Mouse (Mus musculus) gastrocnemius, postnatal 4 days (tissue): Measurements from ENCODE around the gene Itga9. TPM values are rescaled to one million over a fixed set of nuclear protein-coding genes. Genes with fewer than 3 reads are reported as not detected.

Experiments
- DNase-seq, 2 experiments: peaks; one replicate each; pipeline ENCODE4 v3.0.0; 2021 to 2022; ENCODE audit warnings: low spot score in 2 of 2, mixed read lengths in 2 of 2
- total RNA-seq, 2 experiments: library from RNA; stranded (reverse); gene quantifications; 2 replicates each; pipeline ENCODE4 v1.2.3; 2021

Itga9 gene
- total RNA-seq, 2 experiments from 2014 or later: 30.6 to 38.2 TPM

DNA sequence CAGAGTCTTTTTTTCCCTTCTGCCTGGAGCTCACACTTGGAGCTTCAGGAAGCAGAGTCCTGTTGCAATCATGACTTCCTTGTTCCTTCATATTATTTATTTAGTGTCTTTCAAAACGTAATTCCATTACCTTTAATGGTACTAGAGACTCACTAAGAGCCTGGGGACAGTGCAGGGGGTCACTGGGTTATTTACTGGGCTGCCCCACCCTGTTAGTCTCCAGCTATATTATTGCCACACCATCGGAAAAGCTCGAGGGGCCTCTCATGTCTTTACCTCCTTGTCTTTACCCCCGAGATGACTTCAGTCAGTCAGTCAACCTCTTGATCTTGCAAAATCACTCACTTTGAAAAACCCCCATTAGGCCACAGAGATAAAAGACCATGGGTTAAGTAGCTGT lies 44.5 kb downstream of the Itga9 start:
- DNase-seq: no peak

DNA sequence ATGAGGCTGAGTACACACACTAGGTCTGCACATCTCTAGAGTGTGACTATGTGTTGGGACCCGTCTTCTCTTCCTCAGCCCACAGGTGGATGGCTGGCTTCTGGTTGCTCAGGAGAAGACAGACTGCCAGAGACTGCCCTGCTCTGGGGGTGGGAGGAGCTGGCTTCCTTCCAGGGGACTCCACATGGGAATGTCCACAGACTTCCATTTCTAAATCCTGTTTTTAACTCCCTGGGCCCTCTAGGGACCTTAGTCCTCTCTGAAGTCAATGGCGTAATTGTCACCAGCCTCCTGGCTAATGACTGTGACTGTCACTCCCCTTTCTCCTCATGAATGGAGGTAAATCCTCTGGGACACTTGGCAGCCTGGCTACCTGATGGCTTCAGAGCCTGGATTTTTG lies 45.4 kb downstream of the Itga9 start:
- DNase-seq: no peak

- no peak for DNase-seq
Measured at GRCm38 (mm10) chr9:118653436-118653835, 46.9 kb downstream of the Itga9 start.

- no peak for DNase-seq
Measured at GRCm38 (mm10) chr9:118654969-118655368, 48.5 kb downstream of the Itga9 start.

- no peak for DNase-seq
Measured at GRCm38 (mm10) chr9:118655726-118656125, 49.2 kb downstream of the Itga9 start.

DNA sequence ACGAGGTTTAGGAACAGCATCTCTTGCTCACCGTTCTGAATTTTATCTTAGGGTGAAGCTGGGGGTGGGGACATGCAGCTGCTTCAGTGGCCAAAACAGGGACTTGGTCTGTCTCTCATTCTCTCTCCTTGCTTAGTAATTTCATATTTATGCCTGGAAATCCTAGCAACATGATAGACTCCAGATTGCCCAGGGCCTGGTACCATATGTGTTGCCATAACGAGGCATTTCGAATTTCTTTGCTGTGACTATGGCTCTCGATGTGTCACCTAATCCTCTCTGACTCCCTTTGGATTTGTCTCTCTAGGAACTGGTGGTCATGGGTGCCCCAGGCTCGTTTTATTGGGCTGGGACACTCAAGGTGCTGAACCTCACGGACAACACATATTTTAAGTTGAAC lies 51.7 kb downstream of the Itga9 start:
- no peak for DNase-seq

GRCm38 (mm10) chr9:118659809-118660208 lies 53.3 kb downstream of the Itga9 start:
- no peak for DNase-seq

GRCm38 (mm10) chr9:118660259-118660658 lies 53.8 kb downstream of the Itga9 start:
- DNase-seq: no peak

DNA sequence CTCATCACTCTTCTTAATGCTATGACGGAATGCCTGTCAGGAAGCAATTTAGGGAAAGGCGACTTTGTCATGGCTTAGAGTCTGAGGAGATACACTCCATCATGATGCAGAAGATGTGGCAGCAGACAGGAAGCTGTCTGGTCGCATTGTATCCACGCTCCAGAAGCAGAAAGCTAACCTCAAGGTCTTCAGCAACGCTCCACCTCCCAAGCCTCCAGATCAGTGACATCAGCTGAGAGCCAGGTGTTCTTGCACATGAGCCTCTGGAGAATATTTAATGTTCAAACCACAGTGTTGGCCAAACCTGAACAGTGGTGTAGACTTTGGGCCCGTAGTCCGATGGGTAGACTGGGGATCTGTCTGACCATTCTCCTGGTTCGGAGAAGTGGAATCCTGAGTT lies 55.5 kb downstream of the Itga9 start:
- DNase-seq: no peak

- no peak for DNase-seq
Measured at GRCm38 (mm10) chr9:118662476-118662875, 56.0 kb downstream of the Itga9 start.

- no peak for DNase-seq
Measured at GRCm38 (mm10) chr9:118663938-118664337, 57.4 kb downstream of the Itga9 start.

- no peak for DNase-seq
Measured at GRCm38 (mm10) chr9:118666069-118666468, 59.6 kb downstream of the Itga9 start.

- no peak for DNase-seq
Measured at GRCm38 (mm10) chr9:118669696-118670095, 63.2 kb downstream of the Itga9 start.

DNA sequence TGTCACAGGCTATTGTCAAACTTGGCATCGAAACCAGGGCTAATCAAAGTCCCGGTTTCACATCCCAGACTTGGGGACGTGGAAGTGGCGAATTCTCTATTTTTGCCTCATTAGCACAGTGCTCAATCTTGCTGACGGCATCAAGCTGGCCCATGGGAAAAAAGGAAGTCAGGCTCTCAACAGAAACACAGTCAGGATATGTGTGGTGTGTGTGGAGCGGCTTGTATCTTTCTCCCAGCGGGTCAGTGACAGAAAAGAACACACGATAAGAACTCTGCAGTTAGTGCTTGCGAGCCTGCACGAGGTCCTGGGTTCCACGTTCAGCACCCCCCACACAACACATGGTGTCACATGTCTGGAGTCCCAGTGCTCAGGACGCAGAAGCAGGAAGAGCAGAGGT lies 67.8 kb downstream of the Itga9 start:
- DNase-seq: no peak

DNA sequence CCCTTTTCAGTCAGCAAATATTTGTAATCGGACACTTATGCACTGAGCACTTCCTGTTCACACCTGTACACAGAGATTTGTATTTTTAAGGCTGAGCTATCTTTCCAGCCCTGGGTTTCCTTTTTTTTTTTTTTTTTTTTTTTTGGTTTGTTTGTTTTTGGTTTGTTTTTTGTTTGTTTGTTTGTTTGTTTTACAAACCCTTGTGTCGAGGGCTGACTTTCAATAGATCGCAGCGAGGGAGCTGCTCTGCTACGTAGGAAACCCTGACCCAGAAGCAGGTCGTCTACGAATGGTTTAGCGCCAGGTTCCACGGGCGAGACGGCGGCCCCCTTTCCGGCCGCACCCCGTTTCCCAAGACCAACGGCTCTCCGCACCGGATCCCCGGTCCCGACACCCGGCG lies 68.3 kb downstream of the Itga9 start:
- DNase-seq: no peak

GRCm38 (mm10) chr9:118675573-118676170 lies 69.2 kb downstream of the Itga9 start:
- DNase-seq: no peak

- DNase-seq: no peak
Measured at GRCm38 (mm10) chr9:118676692-118677091, 70.2 kb downstream of the Itga9 start.

GRCm38 (mm10) chr9:118677349-118677748 lies 70.9 kb downstream of the Itga9 start:
- DNase-seq: no peak

DNA sequence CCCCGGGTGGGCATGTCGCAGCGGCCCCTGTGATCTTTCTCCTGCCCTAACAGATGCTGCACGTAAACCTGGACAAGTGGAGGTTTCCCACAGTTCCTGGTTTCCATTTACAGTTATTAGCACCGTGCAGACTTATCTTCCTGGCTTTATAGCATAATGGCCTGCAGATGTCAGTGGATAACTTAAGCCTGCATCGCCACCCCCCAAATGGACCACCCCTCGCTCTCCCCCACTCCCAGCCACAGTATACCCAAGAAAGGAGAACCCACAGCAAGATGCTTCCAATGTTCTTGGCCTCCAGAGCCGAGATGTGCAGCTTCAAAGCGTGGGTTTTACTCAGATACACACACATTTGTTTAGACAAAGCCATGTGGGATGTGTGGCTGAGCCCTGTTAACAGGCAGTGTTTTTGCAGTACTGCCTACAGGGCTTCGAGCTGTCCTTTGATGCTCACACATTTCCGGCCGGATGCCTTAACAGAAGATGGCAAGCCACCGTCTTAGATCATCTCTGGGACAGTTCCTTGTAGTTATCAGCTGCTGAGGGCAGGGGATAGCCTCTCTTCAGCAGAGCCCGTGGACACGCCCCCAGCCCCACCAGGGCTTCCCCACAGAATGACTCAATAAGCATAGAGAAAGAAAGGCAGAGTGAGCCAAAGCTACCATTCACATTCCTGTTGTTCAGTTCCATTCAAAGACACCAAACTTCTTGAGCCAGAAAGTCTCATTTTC lies 71.7 kb downstream of the Itga9 start:
- no peak for DNase-seq

DNA sequence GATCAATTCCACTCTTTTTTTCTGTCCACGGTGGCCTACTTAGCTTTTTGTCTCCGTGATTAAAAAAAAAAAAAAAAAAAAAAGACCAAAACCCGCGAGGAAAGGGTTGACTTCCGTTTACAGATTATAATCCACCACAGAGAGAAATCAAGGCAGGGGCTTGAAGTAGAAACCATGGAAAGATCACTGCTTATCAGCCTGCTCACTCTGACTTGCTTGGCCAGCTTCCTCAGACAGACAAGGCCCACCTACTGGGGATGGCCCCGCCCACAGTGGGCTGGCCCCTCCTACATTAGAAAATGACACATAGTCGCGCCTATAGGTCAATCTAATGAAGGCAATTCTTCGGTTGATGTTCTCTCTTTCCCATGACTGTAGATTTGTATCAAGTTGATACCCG lies 72.3 kb downstream of the Itga9 start:
- DNase-seq: no peak

DNA sequence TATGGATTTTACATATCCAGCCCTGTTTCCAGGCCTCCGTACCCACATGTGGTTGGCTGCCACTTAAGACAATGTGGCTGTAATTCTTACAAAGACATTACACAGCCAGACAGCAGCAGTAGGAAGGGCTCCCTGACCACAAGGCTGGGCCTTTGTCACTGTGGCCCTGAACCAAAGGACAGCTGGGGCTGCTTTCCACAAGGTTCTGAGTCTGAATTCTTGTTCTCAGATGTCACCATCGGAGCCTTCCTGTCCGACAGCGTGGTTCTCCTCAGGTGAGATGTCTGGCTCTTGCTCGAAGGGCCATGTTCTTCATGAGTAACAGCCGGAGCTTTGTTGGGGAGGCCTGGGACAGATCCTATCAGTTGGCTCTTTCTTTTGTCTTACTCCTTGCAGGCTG lies 75.0 kb downstream of the Itga9 start:
- no peak for DNase-seq

DNA sequence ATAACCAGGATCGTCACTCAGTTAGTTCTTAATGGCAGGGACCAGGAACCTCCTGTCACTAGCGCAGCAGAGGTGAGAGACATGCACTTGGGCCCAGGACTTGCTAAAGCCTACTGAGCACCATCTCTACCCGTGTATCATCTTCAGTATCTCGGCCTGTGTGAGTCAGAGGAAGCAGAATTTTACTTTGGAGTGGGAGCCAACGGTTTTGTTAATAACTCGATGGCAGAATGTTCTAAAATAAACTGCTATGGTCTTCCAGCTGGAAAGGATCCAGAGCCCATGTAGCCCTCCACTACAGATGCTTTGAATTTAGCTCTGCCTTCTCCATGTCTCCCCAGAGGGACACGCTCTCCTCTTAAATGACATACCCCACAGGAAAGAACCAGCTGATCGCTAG lies 75.7 kb downstream of the Itga9 start:
- no peak for DNase-seq

- no peak for DNase-seq
Measured at GRCm38 (mm10) chr9:118683507-118683906, 77.0 kb downstream of the Itga9 start.
